Mouse (Mus musculus): ENCODE data around the gene Tap2.
A peak's percentile ranks its signal among the peaks of the same experiment; 100 is the strongest.

The Tap2 gene

GRCm38 (mm10) chr17:34249878-34250277 is 46.6 kb downstream of the Tap2 start:
- peak; percentile 36 to 70 for DNase-seq (ENCODE audit: low spot score in 2 of 2)

GRCm38 (mm10) chr17:34251666-34252065 is 48.3 kb downstream of the Tap2 start:
- DNase-seq (ENCODE audit: low spot score in 2 of 2) = no peak

GRCm38 (mm10) chr17:34256501-34256900 is 53.2 kb downstream of the Tap2 start:
- no peak for DNase-seq (ENCODE audit: low spot score in 2 of 2)

- peak; percentile 87 to 97 for DNase-seq (ENCODE audit: low spot score in 2 of 2)
These were observed 54.5 kb downstream of the Tap2 start, which contains the start of gene H2-Ab1 for GRCm38 (mm10) chr17:34257594-34258375. Gene H2-Ab1 (plus strand): TSS chr17:34257689.

GRCm38 (mm10) chr17:34260551-34260950 is 57.2 kb downstream of the Tap2 start:
- DNase-seq (ENCODE audit: low spot score in 2 of 2) = no peak

- peak; percentile 80 to 88 for DNase-seq (ENCODE audit: low spot score in 2 of 2)
These were observed 58.2 kb downstream of the Tap2 start for GRCm38 (mm10) chr17:34261502-34261901.

- peak; percentile 80 to 90 for DNase-seq (ENCODE audit: low spot score in 2 of 2)
These were observed 59.7 kb downstream of the Tap2 start for GRCm38 (mm10) chr17:34263068-34263467.

- peak in 1 of 2 experiments; percentile 61 for DNase-seq (ENCODE audit: low spot score in 2 of 2)
These were observed 60.6 kb downstream of the Tap2 start for GRCm38 (mm10) chr17:34263811-34264371.

- no peak for DNase-seq (ENCODE audit: low spot score in 2 of 2)
These were observed 61.4 kb downstream of the Tap2 start for GRCm38 (mm10) chr17:34264452-34265351.
